Mouse (Mus musculus) spleen, adult 2 months (tissue): Measurements from ENCODE around the gene Gcgr. TPM values are rescaled to one million over a fixed set of nuclear protein-coding genes. Genes with fewer than 3 reads are reported as not detected.

Experiments
- DNase-seq, 2 experiments: peaks; one replicate each; pipeline versions ENCODE4 v3.0.0 to v3.0.0-alpha.2; 2012 to 2021; ENCODE audit warnings: low spot score in 2 of 2, low read depth in 1 of 2
- H3K27ac ChIP-seq: fragments of 200-500 bp; 2 replicates; pipeline ENCODE4 v1.5.1; 2012; ENCODE audit warnings: low read length, inconsistent platforms; ENCODE audit not compliant: insufficient read depth
- H3K27me3 ChIP-seq: fragments of 200-500 bp; 2 replicates; pipeline ENCODE4 v1.6.1; 2012; ENCODE audit warnings: mild to moderate bottlenecking, moderate library complexity, low read length, inconsistent platforms; ENCODE audit not compliant: control insufficient read depth, insufficient read depth
- H3K36me3 ChIP-seq: fragments of 200-500 bp; 2 replicates; pipeline ENCODE4 v1.6.1; 2012; ENCODE audit warnings: mild to moderate bottlenecking, low read length, inconsistent platforms; ENCODE audit not compliant: control insufficient read depth, insufficient read depth
- H3K4me1 ChIP-seq: fragments of 200-500 bp; 2 replicates; pipeline ENCODE4 v1.6.1; 2011; ENCODE audit warnings: inconsistent platforms; ENCODE audit not compliant: control insufficient read depth, insufficient read depth, insufficient read length
- H3K4me3 ChIP-seq: fragments of 200-500 bp; 2 replicates; pipeline ENCODE4 v1.5.1; 2011; ENCODE audit warnings: mild to moderate bottlenecking, inconsistent platforms; ENCODE audit not compliant: insufficient read depth, insufficient read length; ENCODE audit errors: extremely low read depth
- CTCF ChIP-seq: fragments of 200-500 bp; IDR thresholded peaks from 2 replicates; pipeline ENCODE4 v1.5.1; 2011; ENCODE audit warnings: mild to moderate bottlenecking, inconsistent platforms; ENCODE audit not compliant: insufficient read depth, insufficient read length, insufficient replicate concordance; ENCODE audit errors: extremely low read depth
- POLR2A ChIP-seq: fragments of 200-500 bp; IDR thresholded peaks from 2 replicates; pipeline ENCODE4 v1.6.1; 2011; ENCODE audit warnings: low read depth, low read length, inconsistent platforms
- WGBS: fragments of 180-500 bp; shearing (Covaris S2); methylation state at CpG from one replicate; pipeline ENCODE4 v1.1.7; 2018; 5-methylcytosine and 5-hydroxymethylcytosine counted together
- polyA plus RNA-seq: library from polyadenylated mRNA; depleted of rRNA; stranded (reverse); fragments of >200 nt; gene quantifications from 2 replicates; pipeline ENCODE4 v1.2.3, GENCODE M21; 2012

The Gcgr gene
- polyA plus RNA-seq, 1 experiment = 0.30 TPM

GRCm38 (mm10) chr11:120571122-120571521 is 40.6 kb downstream of the Gcgr start:
- Histone ChIP-seq H3K36me3 (peaks cover 29% of the 10 kb centered on the region), H3K27me3 (no peaks in the 10 kb centered on the region), H3K27ac (no peak overlapping the region), H3K4me1 (peaks cover 9% of the 10 kb centered on the region; the same call in 1 of the 2 replicates), H3K4me3 (no peak overlapping the region)
- 79% methylated on average over 3 of the region's 3 CpGs for WGBS
- no peak for DNase-seq
- TF ChIP-seq CTCF = no peak
- no peak for TF ChIP-seq POLR2A

- 6% methylated on average over 11 of the region's 11 CpGs for WGBS
- peak overlapping the region; percentile 70; the same call in 1 of the 2 replicates for H3K27ac ChIP-seq
- H3K36me3 ChIP-seq = peaks cover 26% of the 10 kb centered on the region
- H3K27me3 ChIP-seq = no peaks in the 10 kb centered on the region
- peak overlapping the region; percentile 75 for H3K4me3 ChIP-seq
- H3K4me1 ChIP-seq = peaks cover 9% of the 10 kb centered on the region; the same call in 1 of the 2 replicates
- DNase-seq = no peak
- TF ChIP-seq CTCF = no peak
- TF ChIP-seq POLR2A = no peak
Observed at GRCm38 (mm10) chr11:120571754-120572416, 41.4 kb downstream of the Gcgr start.

DNA sequence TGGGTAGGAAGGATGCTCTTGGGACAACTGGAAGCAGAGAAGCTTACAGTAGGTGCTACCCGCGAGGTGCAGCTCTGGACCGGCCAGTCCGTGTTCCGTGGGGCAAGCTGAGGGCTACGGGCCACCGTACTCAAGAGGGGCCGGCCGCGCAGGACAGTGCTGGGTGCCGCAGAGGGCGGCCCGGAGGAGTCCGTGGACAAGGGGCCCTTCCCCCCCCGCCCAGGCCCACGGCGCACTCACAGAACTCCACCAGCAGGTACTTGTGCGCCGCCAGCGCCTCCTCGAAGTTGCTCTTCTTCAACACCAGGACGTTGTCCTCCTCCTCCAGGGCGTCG is 41.9 kb downstream of the Gcgr start:
- WGBS = under 1% methylated on average over 24 of the region's 24 CpGs
- Histone ChIP-seq H3K27me3 (no peaks in the 10 kb centered on the region), H3K4me3 (peak overlapping the region; percentile 75), H3K36me3 (peaks cover 21% of the 10 kb centered on the region), H3K27ac (peak overlapping the region; percentile 70), H3K4me1 (peaks cover 9% of the 10 kb centered on the region; the same call in 1 of the 2 replicates)
- DNase-seq = no peak
- TF ChIP-seq POLR2A = no peak
- TF ChIP-seq CTCF = no peak

- peaks cover 9% of the 10 kb centered on the region; the same call in 1 of the 2 replicates for H3K4me1 ChIP-seq
- DNase-seq = peak; percentile 98 to 99
- WGBS = under 1% methylated on average over 94 of the region's 94 CpGs
- H3K4me3 ChIP-seq = peak within 1 kb of the TSS; percentile 75
- H3K27ac ChIP-seq = peak within 1 kb of the TSS; percentile 99
- H3K36me3 ChIP-seq = peaks cover 17% of the 10 kb centered on the region
- TF ChIP-seq POLR2A (peak; percentile 96), CTCF (no peak)
- no peaks in the 10 kb centered on the region for H3K27me3 ChIP-seq
Observed at GRCm38 (mm10) chr11:120572752-120573584, 42.5 kb downstream of the Gcgr start, which contains the start of gene P4hb. TSS of gene P4hb (minus strand) at chr11:120573253.

DNA sequence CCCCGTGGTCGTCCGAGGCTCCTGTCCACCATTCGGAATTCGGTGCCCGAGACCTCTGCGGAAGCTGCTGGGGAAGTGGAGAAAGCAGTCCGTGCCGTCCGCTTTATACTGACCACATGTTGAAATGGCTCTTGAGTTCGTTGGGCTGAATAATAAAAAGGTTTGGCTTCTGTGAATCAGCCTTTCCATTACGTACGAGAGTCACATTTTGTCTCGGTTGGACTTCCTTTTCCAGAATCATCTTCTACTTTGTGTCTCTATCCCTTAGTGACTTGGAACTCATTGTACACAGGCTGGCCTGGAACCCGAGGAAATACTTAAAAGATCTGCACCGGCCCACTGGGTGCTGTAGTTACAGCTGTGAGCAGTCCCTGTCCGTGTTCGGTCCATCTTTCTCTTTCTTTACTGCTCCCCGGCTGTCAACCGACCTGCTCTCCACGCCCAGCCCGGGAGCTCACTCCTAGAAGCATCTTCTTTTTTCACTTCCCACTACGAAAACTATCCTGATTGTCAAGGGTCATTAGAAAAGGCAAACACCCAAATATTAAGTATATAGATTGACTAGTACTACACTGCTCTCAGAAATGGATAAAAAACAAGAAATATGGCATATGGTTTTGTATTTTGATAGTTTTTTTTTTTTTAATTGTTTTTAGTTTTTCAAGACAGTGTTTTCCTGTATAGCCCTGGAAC is 43.2 kb downstream of the Gcgr start:
- Histone ChIP-seq H3K27me3 (no peaks in the 10 kb centered on the region), H3K36me3 (peaks cover 19% of the 10 kb centered on the region), H3K4me3 (peak overlapping the region; percentile 74), H3K4me1 (peaks cover 9% of the 10 kb centered on the region; the same call in 1 of the 2 replicates), H3K27ac (peak overlapping the region; percentile 99)
- under 1% methylated on average over 23 of the region's 23 CpGs for WGBS
- TF ChIP-seq CTCF (no peak), POLR2A (no peak)
- DNase-seq = peak in 1 of 2 experiments; percentile 77

GRCm38 (mm10) chr11:120574278-120574600 is 43.7 kb downstream of the Gcgr start:
- Histone ChIP-seq H3K27ac (no peak overlapping the region), H3K4me3 (no peak overlapping the region), H3K4me1 (peaks cover 12% of the 10 kb centered on the region; the same call in 1 of the 2 replicates), H3K27me3 (no peaks in the 10 kb centered on the region), H3K36me3 (peaks cover 23% of the 10 kb centered on the region)
- DNase-seq = no peak
- 49% methylated on average over 5 of the region's 5 CpGs for WGBS
- TF ChIP-seq CTCF (no peak), POLR2A (no peak)

DNA sequence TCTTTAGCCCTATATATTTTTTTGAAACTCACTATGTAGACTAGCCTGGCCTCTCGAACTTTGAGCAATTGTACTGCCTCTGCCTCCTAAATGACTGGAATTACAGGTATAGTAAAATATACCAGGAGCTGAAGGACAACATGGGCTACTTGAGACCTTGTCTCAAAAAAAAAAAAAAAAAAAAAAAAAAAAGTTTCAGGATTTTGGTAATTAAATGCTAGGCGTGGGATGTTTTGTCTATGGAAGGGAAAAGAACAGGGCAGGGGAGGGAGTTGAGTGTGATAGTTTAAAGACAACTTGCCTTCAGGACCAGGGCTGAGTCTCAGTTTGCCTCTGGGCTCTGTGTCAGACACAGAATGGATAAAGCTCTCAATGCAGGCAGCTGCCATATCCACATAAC is 44.5 kb downstream of the Gcgr start:
- Histone ChIP-seq H3K4me1 (peaks cover 19% of the 10 kb centered on the region; the same call in 1 of the 2 replicates), H3K27ac (no peak overlapping the region)

More for the DNA sequence above, 44.5 kb downstream of the Gcgr start:
- DNase-seq = no peak
- H3K27me3 ChIP-seq = no peaks in the 10 kb centered on the region
- WGBS = 90% methylated on average over 2 of the region's 2 CpGs
- no peak for TF ChIP-seq POLR2A
- no peak for TF ChIP-seq CTCF
- no peak overlapping the region for H3K4me3 ChIP-seq
- peaks cover 26% of the 10 kb centered on the region for H3K36me3 ChIP-seq
